Mouse (Mus musculus): Measurements from ENCODE around the gene Pecr. TPM values are rescaled to one million over a fixed set of nuclear protein-coding genes. Genes with fewer than 3 reads are reported as not detected.

The Pecr gene
- total RNA-seq, 4 experiments from 2014 or later, result 27.1 to 35.2 (median 27.7) TPM

Other genes starting within 250 kb of the Pecr start
- 1 to 10 TPM; 1.1 to 1.9 (median 1.1) TPM for gene Mreg, start 72.0 kb downstream of the Pecr start, total RNA-seq (2022)
- under 1 TPM; 0.32 to 0.86 (median 0.66) TPM for gene Tmem169, start 55 bp upstream of the Pecr start, total RNA-seq (2022)
- gene Xrcc5, start 23.1 kb upstream of the Pecr start, total RNA-seq (2022), result 10 to 100 TPM; 11.8 to 18.9 (median 14.1) TPM

All from adrenal gland, adult 8-10 months (tissue).